Mouse (Mus musculus) olfactory bulb, adult 2 months (tissue): Measurements from ENCODE around the gene Creb3l4. TPM values are rescaled to one million over a fixed set of nuclear protein-coding genes. Genes with fewer than 3 reads are reported as not detected.

Source experiments
- H3K27ac ChIP-seq: fragments of 200-500 bp; 2 replicates; pipeline ENCODE4 v1.5.1; 2012; ENCODE audit warnings: low read depth, low read length; ENCODE audit not compliant: insufficient read depth
- H3K4me1 ChIP-seq: fragments of 200-500 bp; 2 replicates; pipeline ENCODE4 v1.6.1; 2012; ENCODE audit warnings: low read length; ENCODE audit not compliant: control insufficient read depth, insufficient read depth
- H3K4me3 ChIP-seq: fragments of 200-500 bp; 2 replicates; pipeline ENCODE4 v1.5.1; 2012; ENCODE audit warnings: mild to moderate bottlenecking, low read depth, low read length, moderate library complexity; ENCODE audit not compliant: insufficient read depth
- CTCF ChIP-seq: fragments of 200-500 bp; IDR thresholded peaks from 2 replicates; pipeline ENCODE4 v1.5.1; 2012; ENCODE audit warnings: low read depth, mild to moderate bottlenecking, low read length, moderate library complexity; ENCODE audit not compliant: insufficient read depth
- POLR2A ChIP-seq: fragments of 200-500 bp; IDR thresholded peaks from 2 replicates; pipeline ENCODE4 v1.6.1; 2012; ENCODE audit warnings: mild to moderate bottlenecking, low read depth, low read length, moderate library complexity; ENCODE audit not compliant: insufficient read depth
- WGBS: fragments of 180-500 bp; shearing (Covaris S2); methylation state at CpG from one replicate; pipeline ENCODE4 v1.1.7; 2018; 5-methylcytosine and 5-hydroxymethylcytosine counted together
- polyA plus RNA-seq: library from polyadenylated mRNA; stranded (reverse); fragments of >200 nt; gene quantifications from 2 replicates; pipeline ENCODE4 v1.2.4, GENCODE M21; 2012; ENCODE audit warnings: low replicate concordance; ENCODE audit not compliant: missing spikeins, insufficient read depth, insufficient read length

Creb3l4 gene
- polyA plus RNA-seq, 1 experiment = not detected

DNA sequence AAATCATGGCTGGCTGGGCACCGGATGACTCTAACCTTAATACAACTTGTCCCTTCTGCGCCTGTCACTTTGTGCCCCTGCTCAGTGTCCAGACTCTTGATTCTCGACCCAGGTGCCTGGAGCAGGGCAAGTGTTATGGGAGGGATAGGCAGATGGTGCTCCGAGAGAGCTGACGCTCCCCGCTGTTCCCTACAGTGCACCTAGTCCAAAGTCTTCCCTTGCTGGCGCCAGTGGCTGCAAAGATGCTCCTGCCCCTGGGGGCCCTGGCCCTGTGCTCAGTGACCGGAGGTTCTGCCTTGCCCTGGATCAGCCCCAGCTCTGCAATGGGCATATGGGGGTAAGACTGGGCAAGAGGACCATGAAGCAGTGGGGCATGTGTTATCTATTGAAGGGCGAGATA lies 34.5 kb upstream of the Creb3l4 start:
- Histone ChIP-seq H3K27ac (no peak overlapping the region), H3K4me1 (no peaks in the 10 kb centered on the region), H3K4me3 (no peak overlapping the region)
- no peak for TF ChIP-seq POLR2A
- TF ChIP-seq CTCF = no peak
- 90% methylated on average over 9 of the region's 9 CpGs for WGBS

DNA sequence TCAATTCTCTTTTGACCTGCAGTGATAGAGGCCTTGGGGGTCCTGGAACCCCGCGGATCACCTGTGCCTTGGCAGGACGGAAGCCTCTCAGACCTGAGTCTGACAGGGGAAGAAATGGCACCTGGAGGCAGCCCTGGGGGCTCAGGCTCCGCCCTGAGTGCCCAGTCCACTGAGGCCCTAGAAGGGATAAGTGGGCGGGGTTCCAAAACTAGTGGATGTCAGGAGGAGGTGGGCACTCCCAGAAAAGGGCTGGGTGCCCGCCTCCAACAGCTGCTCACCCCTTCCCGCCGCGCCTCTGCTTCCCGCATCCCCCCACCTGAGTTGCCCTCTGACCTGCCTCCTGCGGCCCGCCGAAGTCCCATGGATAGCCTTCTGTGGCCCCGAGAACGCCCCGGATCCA lies 33.5 kb upstream of the Creb3l4 start:
- WGBS = 60% methylated on average over 16 of the region's 16 CpGs
- no peak overlapping the region for H3K27ac ChIP-seq
- TF ChIP-seq POLR2A (no peak), CTCF (no peak)
- H3K4me1 ChIP-seq = peaks cover 3% of the 10 kb centered on the region; the same call in 1 of the 2 replicates
- H3K4me3 ChIP-seq = no peak overlapping the region

DNA sequence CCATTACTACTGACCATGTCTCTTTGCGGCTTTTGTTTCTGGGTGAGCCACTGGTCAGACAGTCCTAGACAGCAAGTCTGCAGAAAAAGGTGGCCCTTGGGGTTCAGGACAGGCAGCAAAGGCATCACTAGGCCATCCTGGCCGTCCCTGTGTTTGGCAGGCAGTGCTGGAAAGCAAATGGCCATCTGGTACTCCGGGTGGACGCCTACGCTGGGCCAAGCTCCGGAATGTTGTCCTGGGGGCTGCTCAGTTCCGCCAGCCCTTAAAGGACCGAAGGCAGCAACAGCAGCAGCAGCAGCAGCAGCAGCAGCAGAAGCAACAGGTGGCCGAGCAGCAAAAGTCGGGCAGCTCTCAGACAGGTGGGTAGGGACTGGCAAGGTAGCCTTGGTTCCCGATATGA lies 32.0 kb upstream of the Creb3l4 start:
- Histone ChIP-seq H3K27ac (no peak overlapping the region), H3K4me3 (no peak overlapping the region), H3K4me1 (peaks cover 7% of the 10 kb centered on the region; the same call in 1 of the 2 replicates)
- WGBS = 92% methylated on average over 11 of the region's 11 CpGs
- TF ChIP-seq CTCF (no peak), POLR2A (no peak)

DNA sequence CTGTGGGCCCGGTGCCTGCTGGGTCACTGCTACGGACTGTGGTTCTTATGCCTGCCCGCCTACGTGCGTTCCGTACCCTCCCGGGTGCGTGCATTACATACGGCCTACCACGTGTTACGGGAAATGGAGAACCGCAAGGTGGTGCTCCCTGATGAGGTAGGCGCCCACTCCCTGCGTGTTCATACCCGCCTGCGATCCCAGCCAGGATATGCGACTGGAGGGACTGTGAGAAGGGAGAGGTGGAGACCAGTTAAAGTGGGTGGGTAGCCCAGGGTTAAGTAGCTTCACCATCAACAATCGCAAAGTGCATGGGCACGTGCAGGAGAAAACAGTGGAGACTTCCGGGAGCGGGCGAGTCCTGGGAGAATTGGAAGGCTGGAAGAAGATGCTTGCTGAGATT lies 30.5 kb upstream of the Creb3l4 start:
- TF ChIP-seq CTCF = no peak
- TF ChIP-seq POLR2A = no peak
- no peak overlapping the region for H3K4me3 ChIP-seq
- WGBS = 96% methylated on average over 22 of the region's 22 CpGs
- peaks cover 7% of the 10 kb centered on the region; the same call in 1 of the 2 replicates for H3K4me1 ChIP-seq
- H3K27ac ChIP-seq = no peak overlapping the region

DNA sequence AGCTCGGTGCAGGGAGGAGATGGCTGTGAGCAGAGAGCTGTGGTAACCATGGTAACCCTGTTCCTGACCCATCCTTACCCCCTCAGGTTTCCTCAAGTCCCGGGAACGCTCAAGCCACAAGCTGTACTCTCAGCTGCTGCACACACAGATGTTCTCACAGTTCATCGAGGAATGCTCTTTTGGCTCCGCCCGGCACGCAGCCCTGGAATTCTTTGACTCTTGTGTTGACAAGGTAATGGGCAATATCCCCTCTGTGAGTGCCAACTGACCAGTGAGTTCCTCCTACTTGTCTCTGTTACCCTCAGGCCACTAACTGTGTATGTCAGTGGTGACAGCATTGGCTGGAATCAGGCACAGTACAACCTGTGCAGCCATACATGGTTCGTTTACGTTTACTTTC lies 28.9 kb upstream of the Creb3l4 start:
- TF ChIP-seq CTCF (no peak), POLR2A (no peak)
- Histone ChIP-seq H3K27ac (no peak overlapping the region), H3K4me3 (no peak overlapping the region), H3K4me1 (peaks cover 7% of the 10 kb centered on the region; the same call in 1 of the 2 replicates)
- 63% methylated on average over 9 of the region's 9 CpGs for WGBS

DNA sequence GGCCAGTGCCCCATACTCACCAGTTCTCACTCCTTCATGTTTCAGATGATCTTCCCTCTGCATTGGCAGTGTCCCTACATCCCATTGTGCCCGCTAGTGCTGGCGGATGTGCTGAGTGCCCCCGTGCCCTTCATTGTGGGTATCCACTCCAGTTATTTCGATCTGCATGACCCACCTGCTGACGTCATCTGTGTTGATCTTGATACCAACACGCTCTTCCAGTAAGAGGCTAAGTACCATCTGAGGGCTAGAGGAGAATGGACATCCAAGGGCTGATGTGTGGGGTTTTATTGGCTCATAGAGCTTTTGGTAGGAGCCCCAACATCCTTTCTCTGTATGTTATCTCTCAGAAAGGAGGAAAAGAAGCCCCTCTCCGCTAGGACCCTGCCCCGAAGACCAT lies 27.5 kb upstream of the Creb3l4 start:
- Histone ChIP-seq H3K4me1 (peaks cover 15% of the 10 kb centered on the region), H3K4me3 (no peak overlapping the region), H3K27ac (no peak overlapping the region)
- TF ChIP-seq CTCF = no peak
- 93% methylated on average over 8 of the region's 8 CpGs for WGBS

DNA sequence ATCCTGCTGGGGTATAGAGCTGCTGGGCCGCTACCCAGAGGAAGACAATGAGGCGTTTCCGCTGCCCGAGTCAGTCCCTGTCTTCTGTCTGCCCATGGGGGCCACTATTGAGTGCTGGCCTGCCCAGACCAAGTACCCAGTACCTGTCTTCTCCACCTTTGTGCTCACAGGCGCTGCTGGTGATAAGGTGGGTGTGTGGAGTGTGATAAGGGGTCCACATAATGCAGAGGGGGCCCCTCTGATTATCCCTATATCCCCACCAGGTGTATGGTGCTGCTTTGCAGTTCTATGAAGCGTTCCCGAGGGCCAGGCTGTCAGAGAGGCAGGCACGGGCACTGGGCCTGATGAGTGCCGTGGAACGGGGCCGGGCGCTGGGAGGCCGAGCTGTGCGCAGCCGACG lies 25.7 kb upstream of the Creb3l4 start:
- TF ChIP-seq CTCF (no peak), POLR2A (no peak)
- Histone ChIP-seq H3K27ac (no peak overlapping the region), H3K4me3 (no peak overlapping the region), H3K4me1 (peaks cover 17% of the 10 kb centered on the region)
- 90% methylated on average over 16 of the region's 16 CpGs for WGBS

DNA sequence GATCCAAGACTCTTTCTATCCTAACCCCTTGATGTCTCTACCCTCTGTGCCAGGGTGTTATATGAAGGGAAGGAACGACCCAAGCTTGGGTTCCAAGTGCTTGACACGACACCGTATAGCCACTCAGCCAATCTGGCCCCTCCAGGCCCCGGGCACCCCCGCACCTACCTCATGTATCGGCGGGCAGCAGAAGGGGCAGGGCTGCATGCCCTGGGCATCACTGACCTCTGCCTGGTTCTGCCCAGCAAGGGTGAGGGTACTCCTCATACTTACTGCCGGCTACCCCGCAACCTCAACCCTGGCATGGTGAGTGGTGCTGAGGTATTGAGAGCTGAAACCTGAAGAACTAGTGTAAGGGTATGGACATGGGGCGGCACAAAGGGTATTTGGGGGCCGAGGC lies 24.9 kb upstream of the Creb3l4 start:
- Histone ChIP-seq H3K27ac (no peak overlapping the region), H3K4me3 (no peak overlapping the region), H3K4me1 (peaks cover 17% of the 10 kb centered on the region)
- TF ChIP-seq CTCF = no peak
- TF ChIP-seq POLR2A = no peak
- WGBS = 94% methylated on average over 11 of the region's 11 CpGs

DNA sequence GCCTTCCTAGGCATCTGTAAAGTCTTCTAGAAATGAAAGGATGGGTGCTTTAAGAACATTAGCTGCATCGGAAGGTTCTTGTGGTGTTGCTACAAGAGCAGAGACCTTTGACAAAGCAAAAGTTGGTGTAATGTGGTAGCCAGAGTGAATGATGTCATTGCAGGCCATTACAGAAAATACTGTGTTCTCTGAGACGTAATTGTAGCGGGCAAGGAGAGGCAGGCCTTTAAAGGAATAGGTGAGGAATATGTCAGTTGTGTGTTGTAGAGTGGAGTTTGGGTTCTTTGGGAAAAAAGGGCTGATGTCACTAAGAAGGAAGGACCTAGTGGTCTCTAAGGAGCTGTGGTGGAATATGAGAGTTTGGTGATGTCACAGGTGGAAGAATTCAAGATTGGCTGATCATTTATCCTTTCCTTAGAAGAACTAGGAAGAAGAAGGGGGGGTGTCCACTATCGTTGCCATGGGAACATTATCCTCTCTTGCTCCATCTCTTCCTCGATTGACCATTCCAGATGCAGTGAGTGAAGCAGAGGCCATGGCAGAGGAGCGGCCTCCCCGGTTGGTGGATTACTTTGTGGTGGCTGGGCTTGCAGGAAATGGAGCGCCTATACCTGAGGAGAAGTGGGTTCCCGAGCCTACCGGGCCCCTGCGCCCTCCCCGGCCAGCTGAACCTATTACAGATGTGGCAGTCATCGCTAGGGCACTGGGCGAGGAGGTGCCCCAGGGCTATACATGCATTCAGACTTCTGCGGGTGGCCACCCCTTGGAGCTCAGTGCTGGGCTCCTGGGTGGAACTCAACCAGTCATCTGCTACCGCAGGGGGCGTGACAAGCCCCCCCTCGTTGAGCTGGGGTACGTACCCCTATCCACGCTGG lies 23.8 kb upstream of the Creb3l4 start:
- WGBS = 90% methylated on average over 20 of the region's 20 CpGs
- Histone ChIP-seq H3K4me3 (no peak overlapping the region), H3K27ac (no peak overlapping the region), H3K4me1 (peaks cover 16% of the 10 kb centered on the region)
- no peak for TF ChIP-seq POLR2A
- TF ChIP-seq CTCF = no peak

DNA sequence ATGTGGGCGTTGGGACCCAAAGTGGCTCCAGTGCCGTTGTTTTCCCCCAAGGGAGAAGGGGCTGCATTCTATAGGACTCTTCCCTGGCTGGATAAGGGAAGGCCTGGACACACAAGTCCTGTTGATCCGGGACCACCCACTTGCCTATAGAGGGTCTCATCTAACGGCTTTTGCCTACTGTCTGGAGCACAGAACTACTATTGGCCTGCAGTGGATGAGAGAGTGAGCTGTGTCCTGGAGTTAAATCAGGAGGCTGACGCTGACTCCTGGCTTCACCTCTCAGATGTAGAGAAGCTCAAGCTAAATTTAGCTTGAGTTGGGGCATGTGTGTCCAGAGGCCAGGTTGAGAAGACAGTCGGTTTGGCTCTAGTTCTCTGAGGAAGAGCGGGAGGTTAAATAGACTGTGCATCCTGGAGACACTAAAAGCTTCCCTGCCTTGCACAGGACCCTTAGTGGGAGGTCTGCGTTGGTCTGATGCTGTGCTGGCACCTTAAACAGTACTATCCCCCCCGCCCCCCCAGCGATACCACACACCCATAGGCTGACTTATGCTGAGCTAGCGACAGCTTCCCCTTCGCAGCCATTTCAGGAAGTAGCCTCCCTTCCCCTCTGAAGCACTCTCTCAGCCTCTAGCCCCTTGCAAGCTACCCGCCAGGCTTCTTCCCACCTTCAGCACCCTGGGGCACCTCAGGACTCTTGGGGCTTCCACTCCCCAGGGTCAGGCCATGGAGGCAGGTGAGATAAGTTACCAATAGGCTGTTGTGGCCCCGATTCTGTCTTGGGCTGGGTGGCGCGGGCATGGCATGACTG lies 22.8 kb upstream of the Creb3l4 start:
- no peak for TF ChIP-seq CTCF
- TF ChIP-seq POLR2A = no peak
- peaks cover 11% of the 10 kb centered on the region for H3K4me1 ChIP-seq
- peak overlapping the region; percentile 72 for H3K4me3 ChIP-seq
- peak overlapping the region; percentile 80 for H3K27ac ChIP-seq
- WGBS = 29% methylated on average over 16 of the region's 16 CpGs
